Mouse (Mus musculus): ENCODE measurements around the gene Kat6b.

DNA sequence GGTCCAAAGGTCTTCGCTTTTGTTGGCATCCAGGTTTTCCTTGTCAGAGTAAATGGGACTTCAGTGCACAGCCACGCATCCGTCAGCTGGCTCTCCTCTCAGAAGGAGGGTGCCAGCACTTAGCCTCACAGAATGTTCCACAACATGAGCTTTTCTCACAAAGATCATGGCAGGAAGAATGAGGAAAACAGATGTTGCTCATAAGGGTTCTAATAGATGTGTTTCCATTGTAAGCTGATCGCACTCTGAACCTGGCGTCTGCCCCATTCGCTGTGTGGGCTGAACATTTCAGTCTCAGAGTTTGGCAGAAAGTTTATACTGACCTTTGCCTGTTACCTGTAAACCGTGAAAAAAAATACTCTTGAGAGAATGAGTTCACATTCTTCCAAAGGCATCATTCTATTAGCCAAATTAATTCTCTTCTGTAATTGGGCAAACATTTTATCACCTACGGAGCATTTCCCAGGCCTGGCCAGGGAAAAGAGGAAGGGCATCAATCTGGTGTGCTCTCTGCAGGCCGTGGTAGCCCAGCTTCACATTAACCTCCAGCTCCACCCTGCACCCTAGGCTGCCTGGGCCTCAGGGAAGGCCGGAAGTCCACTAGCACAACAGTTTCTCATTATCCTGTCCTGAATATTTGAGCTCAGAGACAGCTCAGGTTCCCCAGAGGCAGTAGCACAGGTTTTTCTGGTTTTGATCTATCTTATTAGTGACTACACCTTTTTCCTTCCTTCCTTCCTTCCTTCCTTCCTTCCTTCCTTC lies 39.3 kb upstream of the Kat6b start:
- TF ChIP-seq CTCF (IDR thresholded peaks at IDR 0.05; ENCODE audit: control insufficient read depth, insufficient read depth, low read length) (no peak), POLR2A (IDR thresholded peaks at IDR 0.05; ENCODE audit: borderline replicate concordance, control insufficient read depth, low read depth, low read length) (no peak)

Data from bone marrow, adult 2 months (tissue).